Mouse (Mus musculus) neutrophil, adult 5-6 weeks (primary cell): ENCODE results near the gene Olfr1371. TPM values are rescaled to one million over a fixed set of nuclear protein-coding genes. Genes with fewer than 3 reads are reported as not detected.
"Not testable (repeated sequence)": the region's sequence is repeated elsewhere in the genome, so short reads cannot be mapped to it uniquely, and the experiment has no call there.

Experiments used
- ATAC-seq: fragments of 151-379, 151-347 bp; 2 replicates; pipeline ENCODE4 v1.8.0; 2017; ENCODE audit warnings: mild to moderate bottlenecking, moderate TSS enrichment; ENCODE audit not compliant: insufficient number of reproducible peaks, poor library complexity, low FRiP score, severe bottlenecking; ENCODE audit errors: extremely low read depth
- total RNA-seq: library from RNA; stranded (forward); fragments of 200-1000 nt; gene quantifications from 2 replicates; pipeline ENCODE4 v1.2.3, GENCODE M21; 2017

Olfr1371 gene
- total RNA-seq, 1 experiment from 2014 or later = not detected

GRCm38 (mm10) chr11:52227466-52228226, 13.9 kb upstream of the Olfr1371 start:
- ATAC-seq = no peak

GRCm38 (mm10) chr11:52227053-52227452, 13.3 kb upstream of the Olfr1371 start:
- ATAC-seq = no peak

- no peak for ATAC-seq
Measured at GRCm38 (mm10) chr11:52225986-52226599, 12.3 kb upstream of the Olfr1371 start.

GRCm38 (mm10) chr11:52223968-52224682, 10.3 kb upstream of the Olfr1371 start:
- ATAC-seq = peak; percentile 65

- no peak for ATAC-seq
Measured at GRCm38 (mm10) chr11:52222891-52223290, 9.1 kb upstream of the Olfr1371 start.

GRCm38 (mm10) chr11:52221921-52222320, 8.1 kb upstream of the Olfr1371 start:
- not testable (repeated sequence) for ATAC-seq

GRCm38 (mm10) chr11:52220282-52220681, 6.5 kb upstream of the Olfr1371 start:
- peak; percentile 43; the same call in 1 of the 2 replicates for ATAC-seq

GRCm38 (mm10) chr11:52196496-52197023, 17.2 kb downstream of the Olfr1371 start:
- not testable (repeated sequence) for ATAC-seq

GRCm38 (mm10) chr11:52180651-52181050, 33.1 kb downstream of the Olfr1371 start:
- ATAC-seq = not testable (repeated sequence)

- ATAC-seq = 0 out of 2 replicates have a peak, but pooled peaks have one; percentile 16
Measured at GRCm38 (mm10) chr11:52179897-52180296, 33.9 kb downstream of the Olfr1371 start.

- no peak for ATAC-seq
Measured at GRCm38 (mm10) chr11:52168461-52168860, 45.3 kb downstream of the Olfr1371 start.

GRCm38 (mm10) chr11:52167901-52168302, 45.9 kb downstream of the Olfr1371 start:
- ATAC-seq = not testable (repeated sequence)

GRCm38 (mm10) chr11:52167126-52167525, 46.7 kb downstream of the Olfr1371 start:
- ATAC-seq = no peak

- ATAC-seq = no peak
Measured at GRCm38 (mm10) chr11:52163926-52164325, 49.9 kb downstream of the Olfr1371 start.

Other genes with a start within 250 kb of the Olfr1371 start
- 37.9 and 40.5 TPM in 2 replicates for gene Cdkn2aipnl, start 246.3 kb downstream of the Olfr1371 start, total RNA-seq
- gene Ube2b, start 213.2 kb downstream of the Olfr1371 start, total RNA-seq = 269 and 292 TPM in 2 replicates
- 12.8 and 21.7 TPM in 2 replicates for gene Cdkl3, start 209.8 kb downstream of the Olfr1371 start, total RNA-seq
- 114 and 133 TPM in 2 replicates for gene Ppp2ca, start 115.3 kb downstream of the Olfr1371 start, total RNA-seq
- not detected in 2 replicates for gene Olfr1373, start 68.5 kb downstream of the Olfr1371 start, total RNA-seq
- gene Skp1a, start 18.0 kb upstream of the Olfr1371 start, total RNA-seq = 80.5 and 92.6 TPM in 2 replicates
- gene Tcf7, start 69.0 kb upstream of the Olfr1371 start, total RNA-seq = 32.0 and 34.7 TPM in 2 replicates
- gene Vdac1, start 146.9 kb upstream of the Olfr1371 start, total RNA-seq = 42.9 and 53.9 TPM in 2 replicates
- 60.3 and 71.5 TPM in 2 replicates for gene 9530068E07Rik, start 182.4 kb upstream of the Olfr1371 start, total RNA-seq